Mouse (Mus musculus) CH12.LX (cell line): ENCODE measurements at regions not wholly inside any gene's neighbourhood (a gene's known extent, or its start where the extent isn't known, plus 50 kb on each side); places are given as distances from the start of the nearest gene placed in this dataset.

ENCODE experiments used
- CTCF ChIP-seq, 2 experiments: IDR thresholded peaks in 1 of 2; conservative IDR thresholded peaks in 1 of 2; 2 replicates each; pipeline ENCODE4 v1.5.1; 2011 to 2012; ENCODE audit warnings: low read depth in 2 of 2, low read length in 2 of 2, improper control_type of control experiment in 1 of 2, inconsistent platforms in 1 of 2, mild to moderate bottlenecking in 1 of 2, moderate library complexity in 1 of 2
- ELF1 ChIP-seq: IDR thresholded peaks from 2 replicates; pipeline ENCODE4 v1.6.1; 2014; ENCODE audit warnings: low read depth, mild to moderate bottlenecking, inconsistent platforms, low read length, improper control_type of control experiment
- HCFC1 ChIP-seq: IDR thresholded peaks from 2 replicates; pipeline ENCODE4 v1.6.1; 2012; ENCODE audit warnings: low read depth, mild to moderate bottlenecking, inconsistent platforms, low read length, improper control_type of control experiment
- NRF1 ChIP-seq: IDR thresholded peaks from 2 replicates; pipeline ENCODE4 v1.6.1; 2014; ENCODE audit warnings: low read depth, mild to moderate bottlenecking, inconsistent platforms, low read length, improper control_type of control experiment, moderate library complexity
- SIN3A ChIP-seq: IDR thresholded peaks from 2 replicates; pipeline ENCODE4 v1.6.1; 2012; ENCODE audit warnings: low read length, improper control_type of control experiment, inconsistent platforms
- USF2 ChIP-seq: conservative IDR thresholded peaks from 2 replicates; pipeline ENCODE4 v1.6.1; 2011; ENCODE audit warnings: low read depth, low read length, improper control_type of control experiment

DNA sequence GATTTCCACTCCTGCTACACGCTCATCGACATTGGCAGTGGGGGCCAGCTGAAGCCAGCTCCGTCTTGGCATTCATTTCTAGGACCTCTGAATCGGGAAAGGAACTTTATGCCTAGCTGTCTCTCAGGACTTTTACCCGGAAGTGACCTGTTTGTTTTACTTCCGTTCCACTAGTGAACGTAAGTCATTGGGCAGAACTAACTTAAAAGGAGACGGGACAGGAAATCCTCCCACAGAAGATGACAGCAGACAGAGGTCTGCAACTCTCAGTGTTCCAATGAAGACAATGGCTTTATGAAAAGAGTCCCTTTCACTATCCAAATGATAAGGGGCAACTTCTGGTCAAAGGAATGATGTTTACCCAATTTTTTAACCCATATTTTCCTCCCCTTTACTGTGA lies 155.5 kb downstream of the Sec61b start:
- TF ChIP-seq CTCF (conservative IDR thresholded peaks at IDR 0.05 in 1 of 2, IDR thresholded peaks at IDR 0.05 in 1 of 2; ENCODE audit: low read depth in 2 of 2, low read length in 2 of 2) = no peak
- TF ChIP-seq ELF1 = no peak
- no peak for TF ChIP-seq SIN3A
- TF ChIP-seq HCFC1 = no peak
- TF ChIP-seq NRF1 = no peak
- TF ChIP-seq USF2 = no peak
